Mouse (Mus musculus) liver, embryonic 14.5 days (tissue): ENCODE data around the gene Sord.

Experiments
- CTCF ChIP-seq: IDR thresholded peaks from 2 replicates; pipeline ENCODE4 v1.5.1; 2016; ENCODE audit warnings: antibody characterized with exemption, low read depth, control low read depth
- EP300 ChIP-seq: IDR thresholded peaks from 2 replicates; pipeline ENCODE4 v1.6.1; 2016; ENCODE audit warnings: antibody characterized with exemption, low read depth

DNA sequence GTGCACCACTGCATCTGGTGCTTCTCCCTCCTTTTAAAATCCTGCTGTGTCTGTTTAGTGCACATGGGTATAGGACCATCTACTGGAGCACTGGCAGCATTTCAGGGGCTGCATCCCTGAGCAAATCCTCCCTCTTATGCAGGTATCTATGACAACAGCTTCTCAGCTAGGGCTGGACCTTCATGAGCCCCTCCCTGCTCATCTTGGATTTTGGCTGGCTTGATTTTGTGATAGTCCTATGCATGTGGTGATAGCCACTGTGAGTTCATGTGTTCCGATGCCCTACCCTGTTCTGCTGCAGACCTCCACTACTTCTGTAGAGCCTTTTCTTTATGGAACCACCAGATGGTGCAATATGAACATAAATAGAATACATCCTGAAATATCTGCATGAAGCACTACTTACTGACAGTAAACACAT is 40.0 kb upstream of the Sord start:
- peak; percentile 51 for TF ChIP-seq CTCF
- TF ChIP-seq EP300 = no peak
